Mouse (Mus musculus) spleen, adult 2 months (tissue): ENCODE results near the gene Fxyd5.

Source experiments
- CTCF ChIP-seq: fragments of 200-500 bp; IDR thresholded peaks from 2 replicates; pipeline ENCODE4 v1.5.1; 2011; ENCODE audit warnings: mild to moderate bottlenecking, inconsistent platforms; ENCODE audit not compliant: insufficient read depth, insufficient read length, insufficient replicate concordance; ENCODE audit errors: extremely low read depth
- POLR2A ChIP-seq: fragments of 200-500 bp; IDR thresholded peaks from 2 replicates; pipeline ENCODE4 v1.6.1; 2011; ENCODE audit warnings: low read depth, low read length, inconsistent platforms

- TF ChIP-seq CTCF: no peak
- TF ChIP-seq POLR2A: no peak
These were observed 37.4 kb upstream of the Fxyd5 start for GRCm38 (mm10) chr7:31079670-31080069.
